Mouse (Mus musculus) stomach, postnatal 0 days (tissue): ENCODE measurements at regions not wholly inside any gene's neighbourhood (a gene's known extent, or its start where the extent isn't known, plus 50 kb on each side); places are given as distances from the start of the nearest gene placed in this dataset.
A peak's percentile ranks its signal among the peaks of the same experiment; 100 is the strongest.

ENCODE experiments used
- ATAC-seq: fragments of 200-750 bp; cut with Nextera tagmentation; 2 replicates; pipeline ENCODE4 v1.8.0; 2017; ENCODE audit not compliant: low FRiP score, low TSS enrichment
- DNase-seq: peaks from one replicate; pipeline ENCODE4 v3.0.0-alpha.2; 2016; ENCODE audit warnings: low spot score
- H3K27ac ChIP-seq: fragments of 300-500 bp; sonication (generic); replicated peaks from 2 replicates; pipeline ENCODE4 v1.5.1; 2014; ENCODE audit warnings: mild to moderate bottlenecking, control low read depth
- H3K27me3 ChIP-seq: fragments of 300-500 bp; sonication (generic); 2 replicates; pipeline ENCODE4 v1.6.1; 2014; ENCODE audit warnings: low read length; ENCODE audit not compliant: control insufficient read depth, insufficient read depth
- H3K36me3 ChIP-seq: fragments of 300-500 bp; sonication (generic); 2 replicates; pipeline ENCODE4 v1.6.1; 2014; ENCODE audit warnings: low read length, mixed read lengths; ENCODE audit not compliant: control insufficient read depth, insufficient read depth
- H3K4me1 ChIP-seq: fragments of 300-500 bp; sonication (generic); replicated peaks from 2 replicates; pipeline ENCODE4 v1.6.1; 2014; ENCODE audit warnings: antibody characterized with exemption; ENCODE audit not compliant: control insufficient read depth, insufficient read depth
- H3K4me2 ChIP-seq: fragments of 300-500 bp; sonication (generic); replicated peaks from 2 replicates; pipeline ENCODE4 v1.6.1; 2014; ENCODE audit warnings: low read depth, mild to moderate bottlenecking, control low read depth, moderate library complexity
- H3K4me3 ChIP-seq: fragments of 300-500 bp; sonication (generic); 2 replicates; pipeline ENCODE4 v1.5.1; 2014; ENCODE audit warnings: low read depth, low read length, control low read depth
- H3K9ac ChIP-seq: fragments of 300-500 bp; sonication (generic); 2 replicates; pipeline ENCODE4 v1.6.1; 2014; ENCODE audit warnings: mild to moderate bottlenecking, low read length, control low read depth, mixed read lengths
- H3K9me3 ChIP-seq: fragments of 300-500 bp; sonication (generic); 2 replicates; pipeline ENCODE4 v1.6.1; 2016; ENCODE audit warnings: low read length; ENCODE audit not compliant: control insufficient read depth
- CTCF ChIP-seq: IDR thresholded peaks from 2 replicates; pipeline ENCODE4 v1.5.1; 2016; ENCODE audit warnings: antibody characterized with exemption, low read depth, mild to moderate bottlenecking, moderate library complexity
- EP300 ChIP-seq: optimal IDR thresholded peaks from 2 replicates; pipeline ENCODE3; 2016; ENCODE audit warnings: antibody characterized with exemption
- WGBS: fragments of 180-500 bp; shearing (Covaris S2); extraction: QIAGEN DNeasy Blood & Tissue Kit; methylation state at CpG from one replicate; pipeline ENCODE4 v1.1.7; 2014; 5-methylcytosine and 5-hydroxymethylcytosine counted together

GRCm38 (mm10) chr12:16250621-16251020 lies 360.1 kb downstream of the Lpin1 start:
- TF ChIP-seq EP300: no peak
- no peak for TF ChIP-seq CTCF
- 86% methylated on average over 1 of the region's 1 CpGs for WGBS
- H3K9me3 ChIP-seq: no peaks in the 10 kb centered on the region
- no peaks in the 10 kb centered on the region for H3K27me3 ChIP-seq
- H3K4me3 ChIP-seq: no peak overlapping the region
- H3K4me2 ChIP-seq: no peak overlapping the region
- no peak overlapping the region for H3K9ac ChIP-seq
- no peaks in the 10 kb centered on the region for H3K4me1 ChIP-seq
- H3K27ac ChIP-seq: no peak overlapping the region
- DNase-seq: no peak
- no peaks in the 10 kb centered on the region for H3K36me3 ChIP-seq
- no peak for ATAC-seq

- Histone ChIP-seq H3K9ac (no peak overlapping the region), H3K27ac (no peak overlapping the region), H3K27me3 (no peaks in the 10 kb centered on the region), H3K9me3 (no peaks in the 10 kb centered on the region), H3K4me3 (no peak overlapping the region), H3K4me2 (no peak overlapping the region), H3K4me1 (no peaks in the 10 kb centered on the region), H3K36me3 (no peaks in the 10 kb centered on the region)
- ATAC-seq: no peak
- 86% methylated on average over 5 of the region's 5 CpGs for whole genome bisulfite sequencing
- TF ChIP-seq EP300 (no peak), CTCF (no peak)
- no peak for DNase-seq
Observed at GRCm38 (mm10) chr12:16250096-16250495, 360.7 kb downstream of the Lpin1 start.

GRCm38 (mm10) chr12:16239792-16240191 lies 371.0 kb downstream of the Lpin1 start:
- Histone ChIP-seq H3K4me2 (no peak overlapping the region), H3K9me3 (no peaks in the 10 kb centered on the region), H3K27me3 (no peaks in the 10 kb centered on the region), H3K9ac (no peak overlapping the region), H3K36me3 (no peaks in the 10 kb centered on the region), H3K27ac (no peak overlapping the region), H3K4me3 (no peak overlapping the region), H3K4me1 (no peaks in the 10 kb centered on the region)
- TF ChIP-seq CTCF: no peak
- no peak for TF ChIP-seq EP300
- ATAC-seq: no peak
- WGBS: 55% methylated on average over 5 of the region's 5 CpGs
- DNase-seq: no peak

DNA sequence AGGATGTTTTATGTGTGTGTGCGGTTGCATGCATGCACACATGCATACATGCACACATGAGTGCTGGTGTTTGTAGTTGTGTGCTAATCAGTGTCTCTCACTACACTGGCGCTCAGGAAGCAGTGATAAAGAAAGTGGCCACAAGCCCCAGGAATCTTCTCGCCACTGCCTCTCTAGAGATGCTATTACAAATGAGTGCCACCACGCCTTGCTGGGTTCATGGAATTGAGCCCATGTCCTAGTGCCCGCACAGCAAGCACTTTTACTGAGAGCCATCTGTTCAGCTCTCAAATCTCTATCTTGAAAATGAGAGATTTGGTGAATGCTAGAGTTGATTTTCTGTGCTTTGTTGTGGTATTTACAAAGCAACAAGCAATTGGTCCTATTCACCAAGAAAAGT lies 373.3 kb downstream of the Lpin1 start:
- H3K9ac ChIP-seq: no peak overlapping the region
- no peak for TF ChIP-seq CTCF
- no peak for TF ChIP-seq EP300
- H3K27ac ChIP-seq: no peak overlapping the region
- no peak for DNase-seq
- H3K4me3 ChIP-seq: no peak overlapping the region
- no peak overlapping the region for H3K4me2 ChIP-seq
- H3K9me3 ChIP-seq: no peaks in the 10 kb centered on the region
- H3K4me1 ChIP-seq: no peaks in the 10 kb centered on the region
- no peak for ATAC-seq
- WGBS: 85% methylated on average over 5 of the region's 5 CpGs
- H3K27me3 ChIP-seq: no peaks in the 10 kb centered on the region
- H3K36me3 ChIP-seq: no peaks in the 10 kb centered on the region

DNA sequence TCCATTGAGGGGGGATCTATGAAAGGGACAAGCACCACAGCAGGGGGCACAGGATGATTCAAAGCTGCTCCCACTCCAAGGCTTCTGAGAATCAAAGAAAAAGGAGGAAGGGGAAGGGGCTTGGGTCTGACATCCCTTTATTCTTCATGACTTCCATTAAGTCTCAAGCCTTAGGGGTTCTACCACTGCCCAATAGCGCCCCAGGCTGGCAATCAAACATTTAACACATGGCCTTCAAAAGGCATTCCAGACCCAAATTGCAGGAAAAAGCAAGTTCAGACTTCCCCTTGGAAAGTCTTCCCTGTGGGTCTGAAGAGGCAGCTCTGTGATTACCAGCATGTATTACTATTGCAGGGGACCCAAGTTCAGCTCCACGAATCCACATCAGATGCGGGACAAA lies 377.2 kb downstream of the Lpin1 start:
- H3K4me3 ChIP-seq: no peak overlapping the region
- 91% methylated on average over 3 of the region's 3 CpGs for WGBS
- no peak for ATAC-seq

DNA sequence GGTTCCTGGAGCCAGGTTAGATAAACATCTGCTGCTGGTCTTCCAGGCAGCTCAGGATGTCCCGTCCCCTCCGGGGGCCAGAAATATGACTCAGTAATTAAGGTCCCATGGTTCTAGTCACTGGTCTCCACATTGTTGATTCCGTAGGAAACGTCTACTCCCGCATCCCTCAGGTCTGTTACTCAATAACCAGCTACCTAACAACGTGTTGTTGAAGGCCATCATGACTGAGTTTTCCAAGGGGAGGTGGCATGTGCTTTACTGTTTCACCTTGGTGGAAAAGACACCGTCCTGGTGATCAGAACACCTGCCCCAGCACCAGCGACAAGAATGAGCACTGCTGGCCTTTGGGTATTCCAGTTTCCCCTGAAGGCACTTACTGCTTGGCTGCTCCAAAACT lies 377.9 kb downstream of the Lpin1 start:
- DNase-seq (no peak), ATAC-seq (no peak)
- Histone ChIP-seq H3K4me3 (no peak overlapping the region), H3K9me3 (no peaks in the 10 kb centered on the region), H3K27ac (no peak overlapping the region), H3K4me2 (no peak overlapping the region), H3K9ac (no peak overlapping the region), H3K27me3 (no peaks in the 10 kb centered on the region), H3K4me1 (no peaks in the 10 kb centered on the region), H3K36me3 (no peaks in the 10 kb centered on the region)
- WGBS: 75% methylated on average over 8 of the region's 8 CpGs
- TF ChIP-seq EP300 (no peak), CTCF (no peak)

More for the DNA sequence above, 377.2 kb downstream of the Lpin1 start:
- Histone ChIP-seq H3K9ac (no peak overlapping the region), H3K27me3 (no peaks in the 10 kb centered on the region), H3K9me3 (no peaks in the 10 kb centered on the region), H3K4me2 (no peak overlapping the region), H3K27ac (no peak overlapping the region), H3K4me1 (no peaks in the 10 kb centered on the region), H3K36me3 (no peaks in the 10 kb centered on the region)
- TF ChIP-seq CTCF (peak; percentile 31), EP300 (no peak)
- DNase-seq: no peak

DNA sequence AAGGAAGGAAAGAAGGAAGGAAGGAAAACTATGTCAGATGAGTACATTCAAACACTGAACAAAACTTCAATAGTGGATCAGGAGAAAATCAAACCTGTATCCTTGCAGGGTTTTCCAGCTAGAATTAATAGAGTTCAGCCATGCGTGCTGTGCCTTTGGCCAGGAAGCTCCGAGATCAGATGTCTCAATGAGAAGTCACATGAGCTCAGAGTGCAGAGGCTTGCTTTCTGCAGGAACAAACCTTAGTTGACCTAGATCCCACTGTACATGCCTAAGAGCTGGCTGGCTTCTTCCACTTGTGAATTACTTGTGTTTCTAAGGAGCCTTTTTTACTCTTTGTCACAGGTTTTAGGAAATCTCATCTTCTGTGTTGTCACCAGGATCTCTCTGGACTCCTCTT lies 378.7 kb downstream of the Lpin1 start:
- H3K36me3 ChIP-seq: no peaks in the 10 kb centered on the region
- no peaks in the 10 kb centered on the region for H3K4me1 ChIP-seq
- no peaks in the 10 kb centered on the region for H3K9me3 ChIP-seq
- TF ChIP-seq CTCF (no peak), EP300 (no peak)
- no peak for ATAC-seq
- H3K4me3 ChIP-seq: no peak overlapping the region
- WGBS: 66% methylated on average over 2 of the region's 2 CpGs
- H3K9ac ChIP-seq: no peak overlapping the region
- H3K27ac ChIP-seq: no peak overlapping the region
- DNase-seq: no peak
- no peak overlapping the region for H3K4me2 ChIP-seq
- H3K27me3 ChIP-seq: no peaks in the 10 kb centered on the region
